Mouse (Mus musculus): ENCODE results near the gene Cacna1h.

DNA sequence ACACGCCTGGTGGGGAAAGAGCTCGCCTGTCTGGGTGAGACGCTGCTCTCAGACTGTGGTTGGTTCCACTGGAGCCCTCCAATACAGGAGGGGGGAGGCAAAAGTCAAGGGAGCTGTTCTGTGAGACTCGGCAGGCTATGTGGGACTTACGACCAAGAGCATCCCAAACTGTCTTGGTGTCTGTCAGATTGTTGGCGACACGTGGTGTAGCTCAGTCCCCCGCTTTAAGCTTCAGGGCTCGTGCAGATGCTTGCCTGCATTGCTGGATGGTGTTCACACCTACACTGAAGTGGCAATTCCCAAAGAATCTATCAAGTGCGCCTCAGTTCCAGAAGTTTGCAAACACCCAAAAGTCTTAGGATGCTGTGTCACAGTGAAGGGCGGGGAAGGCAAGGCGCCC lies 14.3 kb upstream of the Cacna1h start:
- TF ChIP-seq CTCF (IDR thresholded peaks at IDR 0.05; ENCODE audit: low read depth, low read length) (no peak), TAL1 (conservative IDR thresholded peaks at IDR 0.05; ENCODE audit: low read depth, low read length) (no peak)
